Mouse (Mus musculus): Measurements from ENCODE around the gene Baiap2l1.

DNA sequence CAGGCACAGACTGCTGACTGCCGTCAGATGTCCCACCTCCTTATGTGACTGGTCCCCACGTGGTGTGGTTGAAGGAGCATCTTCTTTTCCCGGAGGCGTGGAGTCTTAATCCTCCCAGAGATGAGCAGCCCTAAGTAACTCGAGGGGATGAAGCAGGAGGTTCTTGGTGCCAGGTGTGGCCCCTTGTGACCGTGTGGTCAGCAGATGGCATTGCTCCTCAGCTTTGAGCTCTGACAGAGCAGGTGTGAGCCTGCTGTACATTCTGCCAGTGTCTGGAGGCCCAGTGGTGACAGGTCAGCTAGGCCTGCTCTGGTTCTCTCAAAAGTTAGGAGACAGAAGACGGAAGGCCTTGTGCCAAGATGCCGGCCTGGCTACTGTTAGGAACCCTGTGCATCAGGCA, 97.4 kb downstream of the Baiap2l1 start:
- TF ChIP-seq POLR2A (IDR thresholded peaks at IDR 0.05; ENCODE audit: low read depth, low read length): no peak
- TF ChIP-seq CTCF (IDR thresholded peaks at IDR 0.05; ENCODE audit: borderline replicate concordance, insufficient read depth, low read length): no peak
